Mouse (Mus musculus) heart, adult 2 months (tissue): ENCODE data around the gene Rpl3.

Experiments used
- EP300 ChIP-seq: fragments of 200-500 bp; IDR thresholded peaks from 2 replicates; pipeline ENCODE4 v1.6.1; 2011; ENCODE audit warnings: low read depth, low read length, control low read depth; ENCODE audit not compliant: insufficient read depth
- POLR2A ChIP-seq: fragments of 200-500 bp; IDR thresholded peaks from 2 replicates; pipeline ENCODE4 v1.6.1; 2011; ENCODE audit warnings: mild to moderate bottlenecking, low read depth, low read length, control low read depth; ENCODE audit not compliant: insufficient read depth

DNA sequence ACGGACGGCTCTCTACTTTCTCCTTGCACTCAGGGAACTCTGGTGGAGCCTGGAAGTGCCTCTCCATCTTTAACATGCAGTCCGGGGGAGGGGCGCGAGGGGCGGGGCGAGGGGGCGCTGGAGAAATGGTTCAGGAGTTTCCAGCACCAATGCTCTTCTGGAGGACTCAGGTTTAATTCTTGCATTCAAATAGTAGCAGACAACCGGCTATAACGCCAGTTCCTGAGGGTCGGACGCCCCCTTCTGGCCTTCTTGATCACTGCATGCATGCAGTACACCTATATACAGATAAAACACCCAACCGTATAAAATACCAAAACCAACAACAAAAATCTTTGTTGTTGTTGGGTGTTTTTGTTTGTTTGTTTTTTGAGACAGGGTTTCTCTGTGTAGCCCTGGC, 26.3 kb downstream of the Rpl3 start:
- TF ChIP-seq EP300 (no peak), POLR2A (no peak)
